Mouse (Mus musculus): Measurements from ENCODE around the gene Mcub.

GRCm38 (mm10) chr3:129879131-129879757 lies 90.8 kb downstream of the Mcub start:
- TF ChIP-seq CTCF (IDR thresholded peaks at IDR 0.05; ENCODE audit: low read depth, low read length) (no peak), POLR2A (IDR thresholded peaks at IDR 0.05; ENCODE audit: extremely low read depth, insufficient read depth, low read length) (no peak)

Data from liver, adult 2 months (tissue).